Mouse (Mus musculus): Measurements from ENCODE around the gene Tmc6. TPM values are rescaled to one million over a fixed set of nuclear protein-coding genes. Genes with fewer than 3 reads are reported as not detected.
"Not testable (repeated sequence)": the region's sequence is repeated elsewhere in the genome, so short reads cannot be mapped to it uniquely, and the experiment has no call there.

The Tmc6 gene
- polyA plus RNA-seq, 1 experiment = 4.3 TPM

GRCm38 (mm10) chr11:117791441-117791761 is 9.4 kb upstream of the Tmc6 start:
- no peak for TF ChIP-seq POLR2A (IDR thresholded peaks at IDR 0.05; ENCODE audit: borderline replicate concordance, extremely low read depth, insufficient read depth, insufficient read length, poor library complexity, severe bottlenecking)
- no peak for DNase-seq (ENCODE audit: low read depth)

- no peak for DNase-seq (ENCODE audit: low read depth)
Measured at GRCm38 (mm10) chr11:117790703-117791440, 8.9 kb upstream of the Tmc6 start.

GRCm38 (mm10) chr11:117790286-117790685 is 8.3 kb upstream of the Tmc6 start:
- DNase-seq (ENCODE audit: low read depth) = peak; percentile 49
- TF ChIP-seq POLR2A (IDR thresholded peaks at IDR 0.05; ENCODE audit: borderline replicate concordance, extremely low read depth, insufficient read depth, insufficient read length, poor library complexity, severe bottlenecking) (no peak), CTCF (IDR thresholded peaks at IDR 0.05; ENCODE audit: borderline replicate concordance, extremely low read depth, insufficient read depth, insufficient read length) (peak; percentile 84)

More at GRCm38 (mm10) chr11:117790703-117791440, 8.9 kb upstream of the Tmc6 start:
- TF ChIP-seq CTCF (IDR thresholded peaks at IDR 0.05; ENCODE audit: borderline replicate concordance, extremely low read depth, insufficient read depth, insufficient read length) = 0 out of 2 replicates have a peak, but pooled peaks have one; percentile 0
- no peak for TF ChIP-seq POLR2A (IDR thresholded peaks at IDR 0.05; ENCODE audit: borderline replicate concordance, extremely low read depth, insufficient read depth, insufficient read length, poor library complexity, severe bottlenecking)

- DNase-seq (ENCODE audit: low read depth) = not testable (repeated sequence)
Measured at GRCm38 (mm10) chr11:117788481-117788880, 6.5 kb upstream of the Tmc6 start.

GRCm38 (mm10) chr11:117786294-117786693 is 4.3 kb upstream of the Tmc6 start:
- DNase-seq (ENCODE audit: low read depth) = peak; percentile 82
- no peak for TF ChIP-seq POLR2A (IDR thresholded peaks at IDR 0.05; ENCODE audit: borderline replicate concordance, extremely low read depth, insufficient read depth, insufficient read length, poor library complexity, severe bottlenecking)
- TF ChIP-seq CTCF (IDR thresholded peaks at IDR 0.05; ENCODE audit: borderline replicate concordance, extremely low read depth, insufficient read depth, insufficient read length) = peak; percentile 61; the same call in 1 of the 2 replicates

- TF ChIP-seq POLR2A (IDR thresholded peaks at IDR 0.05; ENCODE audit: borderline replicate concordance, extremely low read depth, insufficient read depth, insufficient read length, poor library complexity, severe bottlenecking) = no peak
- TF ChIP-seq CTCF (IDR thresholded peaks at IDR 0.05; ENCODE audit: borderline replicate concordance, extremely low read depth, insufficient read depth, insufficient read length) = no peak
- DNase-seq (ENCODE audit: low read depth) = no peak
Measured at GRCm38 (mm10) chr11:117783683-117784309, 1.8 kb upstream of the Tmc6 start.

- TF ChIP-seq POLR2A (IDR thresholded peaks at IDR 0.05; ENCODE audit: borderline replicate concordance, extremely low read depth, insufficient read depth, insufficient read length, poor library complexity, severe bottlenecking) = no peak
- peak; percentile 71 for TF ChIP-seq CTCF (IDR thresholded peaks at IDR 0.05; ENCODE audit: borderline replicate concordance, extremely low read depth, insufficient read depth, insufficient read length)
- peak; percentile 81 for DNase-seq (ENCODE audit: low read depth)
Measured at GRCm38 (mm10) chr11:117783089-117783488, 1.1 kb upstream of the Tmc6 start.

GRCm38 (mm10) chr11:117782705-117783034 is 672 bp upstream of the Tmc6 start:
- no peak for DNase-seq (ENCODE audit: low read depth)

GRCm38 (mm10) chr11:117781199-117781821 is 688 bp downstream of the Tmc6 start:
- no peak for TF ChIP-seq POLR2A (IDR thresholded peaks at IDR 0.05; ENCODE audit: borderline replicate concordance, extremely low read depth, insufficient read depth, insufficient read length, poor library complexity, severe bottlenecking)
- no peak for TF ChIP-seq CTCF (IDR thresholded peaks at IDR 0.05; ENCODE audit: borderline replicate concordance, extremely low read depth, insufficient read depth, insufficient read length)
- no peak for DNase-seq (ENCODE audit: low read depth)

More at GRCm38 (mm10) chr11:117782705-117783034, 672 bp upstream of the Tmc6 start:
- no peak for TF ChIP-seq CTCF (IDR thresholded peaks at IDR 0.05; ENCODE audit: borderline replicate concordance, extremely low read depth, insufficient read depth, insufficient read length)
- TF ChIP-seq POLR2A (IDR thresholded peaks at IDR 0.05; ENCODE audit: borderline replicate concordance, extremely low read depth, insufficient read depth, insufficient read length, poor library complexity, severe bottlenecking) = no peak

- TF ChIP-seq CTCF (IDR thresholded peaks at IDR 0.05; ENCODE audit: borderline replicate concordance, extremely low read depth, insufficient read depth, insufficient read length) = no peak
- no peak for TF ChIP-seq POLR2A (IDR thresholded peaks at IDR 0.05; ENCODE audit: borderline replicate concordance, extremely low read depth, insufficient read depth, insufficient read length, poor library complexity, severe bottlenecking)
- peak; percentile 56 for DNase-seq (ENCODE audit: low read depth)
Measured at GRCm38 (mm10) chr11:117780582-117781111, 1.4 kb downstream of the Tmc6 start.

- DNase-seq (ENCODE audit: low read depth) = no peak
- TF ChIP-seq CTCF (IDR thresholded peaks at IDR 0.05; ENCODE audit: borderline replicate concordance, extremely low read depth, insufficient read depth, insufficient read length) = no peak
- TF ChIP-seq POLR2A (IDR thresholded peaks at IDR 0.05; ENCODE audit: borderline replicate concordance, extremely low read depth, insufficient read depth, insufficient read length, poor library complexity, severe bottlenecking) = no peak
Measured at GRCm38 (mm10) chr11:117780199-117780515, 1.8 kb downstream of the Tmc6 start.

Data from brain, embryonic 14.5 days (tissue).